Mouse (Mus musculus): ENCODE measurements around the gene Prpf8. TPM values are rescaled to one million over a fixed set of nuclear protein-coding genes. Genes with fewer than 3 reads are reported as not detected.
A peak's percentile ranks its signal among the peaks of the same experiment; 100 is the strongest.

The Prpf8 gene
- polyA plus RNA-seq (2015; fragmentation: Nextera tagmentation; extraction: Ambion mirVana): 46.0 and 47.6 TPM in 2 replicates

- Histone ChIP-seq H3K27me3 (ENCODE audit: control insufficient read depth, insufficient read depth, low read depth, low read length) (no peaks in the 10 kb centered on the region), H3K4me1 (replicated peaks; ENCODE audit: control insufficient read depth, insufficient read depth, low read length) (peaks cover 8% of the 10 kb centered on the region), H3K27ac (ENCODE audit: low read length) (peak within 1 kb of the TSS; percentile 66), H3K36me3 (ENCODE audit: control insufficient read depth, insufficient read depth, low read length) (peaks cover 20% of the 10 kb centered on the region), H3K9ac (ENCODE audit: low read length) (peak within 1 kb of the TSS; percentile 98), H3K9me3 (ENCODE audit: control insufficient read depth, low read length) (no peaks in the 10 kb centered on the region), H3K4me3 (ENCODE audit: low read length) (peak within 1 kb of the TSS; percentile 97), H3K4me2 (ENCODE audit: low read depth, low read length) (peak within 1 kb of the TSS; percentile 96)
- WGBS: under 1% methylated on average over 52 of the region's 52 CpGs
- peak; percentile 100 for ATAC-seq (ENCODE audit: low read depth)
These were observed at the start of gene Prpf8 for GRCm38 (mm10) chr11:75486601-75487285. TSS of gene Prpf8 (plus strand) at chr11:75486816.

DNA sequence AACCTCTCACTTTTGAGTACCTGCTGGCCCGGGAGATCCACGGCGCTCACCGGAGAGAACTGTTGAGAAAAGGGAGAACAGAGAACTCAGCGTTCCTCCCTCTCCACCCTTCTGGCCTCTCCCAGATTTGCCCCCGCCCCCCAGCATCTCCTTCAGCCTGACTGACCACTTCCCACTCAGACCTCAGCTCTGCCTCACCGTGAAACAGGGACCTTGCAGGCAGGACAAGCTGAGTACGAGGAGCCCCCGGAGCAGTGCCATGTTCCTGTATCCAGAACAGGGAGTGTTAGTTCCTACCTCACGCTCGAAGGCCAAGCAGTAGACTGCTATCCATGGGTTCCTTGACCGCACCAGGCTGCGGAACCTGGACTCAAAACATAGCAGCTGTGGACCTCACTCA is 48.4 kb upstream of the Prpf8 start:
- Histone ChIP-seq H3K9ac (ENCODE audit: low read length) (no peak overlapping the region), H3K4me2 (ENCODE audit: low read depth, low read length) (no peak overlapping the region), H3K36me3 (ENCODE audit: control insufficient read depth, insufficient read depth, low read length) (no peaks in the 10 kb centered on the region), H3K27me3 (ENCODE audit: control insufficient read depth, insufficient read depth, low read depth, low read length) (no peaks in the 10 kb centered on the region), H3K9me3 (ENCODE audit: control insufficient read depth, low read length) (no peaks in the 10 kb centered on the region), H3K4me3 (ENCODE audit: low read length) (no peak overlapping the region), H3K4me1 (replicated peaks; ENCODE audit: control insufficient read depth, insufficient read depth, low read length) (no peaks in the 10 kb centered on the region), H3K27ac (ENCODE audit: low read length) (no peak overlapping the region)
- ATAC-seq (ENCODE audit: low read depth): no peak
- WGBS: 76% methylated on average over 13 of the region's 13 CpGs

DNA sequence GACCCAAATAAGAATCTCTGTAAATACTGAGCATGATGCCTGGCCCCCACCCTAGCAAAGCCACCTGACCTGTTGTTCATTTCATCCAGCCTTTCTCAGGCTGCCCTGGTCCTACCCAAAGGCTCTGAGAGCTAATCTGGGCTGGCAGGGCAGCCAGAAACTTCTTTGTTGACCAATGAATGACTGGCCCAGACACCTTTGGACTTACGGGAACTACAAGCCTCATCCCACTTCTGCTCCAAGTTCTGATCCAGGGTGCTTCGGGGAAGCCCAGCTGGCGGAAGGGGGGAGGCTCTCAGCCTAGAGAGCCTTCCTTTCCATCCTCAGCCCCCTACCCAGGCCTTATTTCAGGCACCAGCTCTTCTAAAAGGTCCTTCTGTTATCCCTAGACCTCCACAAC is 47.8 kb upstream of the Prpf8 start:
- H3K9me3 ChIP-seq (ENCODE audit: control insufficient read depth, low read length): no peaks in the 10 kb centered on the region
- H3K36me3 ChIP-seq (ENCODE audit: control insufficient read depth, insufficient read depth, low read length): no peaks in the 10 kb centered on the region
- no peak overlapping the region for H3K9ac ChIP-seq (ENCODE audit: low read length)
- ATAC-seq (ENCODE audit: low read depth): no peak
- H3K27me3 ChIP-seq (ENCODE audit: control insufficient read depth, insufficient read depth, low read depth, low read length): no peaks in the 10 kb centered on the region
- H3K4me1 ChIP-seq (replicated peaks; ENCODE audit: control insufficient read depth, insufficient read depth, low read length): no peaks in the 10 kb centered on the region
- no peak overlapping the region for H3K4me2 ChIP-seq (ENCODE audit: low read depth, low read length)
- no peak overlapping the region for H3K4me3 ChIP-seq (ENCODE audit: low read length)
- no peak overlapping the region for H3K27ac ChIP-seq (ENCODE audit: low read length)
- WGBS: 90% methylated on average over 3 of the region's 3 CpGs

- Histone ChIP-seq H3K36me3 (ENCODE audit: control insufficient read depth, insufficient read depth, low read length) (no peaks in the 10 kb centered on the region), H3K9ac (ENCODE audit: low read length) (no peak within 1 kb of the TSS), H3K4me3 (ENCODE audit: low read length) (no peak within 1 kb of the TSS), H3K27ac (ENCODE audit: low read length) (no peak within 1 kb of the TSS), H3K9me3 (ENCODE audit: control insufficient read depth, low read length) (no peaks in the 10 kb centered on the region), H3K27me3 (ENCODE audit: control insufficient read depth, insufficient read depth, low read depth, low read length) (no peaks in the 10 kb centered on the region), H3K4me2 (ENCODE audit: low read depth, low read length) (no peak within 1 kb of the TSS), H3K4me1 (replicated peaks; ENCODE audit: control insufficient read depth, insufficient read depth, low read length) (no peaks in the 10 kb centered on the region)
- WGBS: 61% methylated on average over 6 of the region's 6 CpGs
- no peak for ATAC-seq (ENCODE audit: low read depth)
These were observed 47.3 kb upstream of the Prpf8 start, which contains the start of gene Serpinf2 for GRCm38 (mm10) chr11:75439363-75439762. TSS of gene Serpinf2 (minus strand) at chr11:75439591.

- H3K36me3 ChIP-seq (ENCODE audit: control insufficient read depth, insufficient read depth, low read length): no peaks in the 10 kb centered on the region
- ATAC-seq (ENCODE audit: low read depth): no peak
- H3K4me2 ChIP-seq (ENCODE audit: low read depth, low read length): no peak overlapping the region
- no peaks in the 10 kb centered on the region for H3K27me3 ChIP-seq (ENCODE audit: control insufficient read depth, insufficient read depth, low read depth, low read length)
- no peak overlapping the region for H3K9ac ChIP-seq (ENCODE audit: low read length)
- no peaks in the 10 kb centered on the region for H3K9me3 ChIP-seq (ENCODE audit: control insufficient read depth, low read length)
- H3K4me1 ChIP-seq (replicated peaks; ENCODE audit: control insufficient read depth, insufficient read depth, low read length): no peaks in the 10 kb centered on the region
- no peak overlapping the region for H3K4me3 ChIP-seq (ENCODE audit: low read length)
- H3K27ac ChIP-seq (ENCODE audit: low read length): no peak overlapping the region
- WGBS: 85% methylated on average over 3 of the region's 3 CpGs
These were observed 46.7 kb upstream of the Prpf8 start for GRCm38 (mm10) chr11:75439951-75440350.

- Histone ChIP-seq H3K9ac (ENCODE audit: low read length) (no peak overlapping the region), H3K4me2 (ENCODE audit: low read depth, low read length) (no peak overlapping the region), H3K36me3 (ENCODE audit: control insufficient read depth, insufficient read depth, low read length) (no peaks in the 10 kb centered on the region), H3K9me3 (ENCODE audit: control insufficient read depth, low read length) (no peaks in the 10 kb centered on the region), H3K27ac (ENCODE audit: low read length) (no peak overlapping the region), H3K4me1 (replicated peaks; ENCODE audit: control insufficient read depth, insufficient read depth, low read length) (no peaks in the 10 kb centered on the region), H3K4me3 (ENCODE audit: low read length) (no peak overlapping the region), H3K27me3 (ENCODE audit: control insufficient read depth, insufficient read depth, low read depth, low read length) (no peaks in the 10 kb centered on the region)
- WGBS: 79% methylated on average over 7 of the region's 7 CpGs
- ATAC-seq (ENCODE audit: low read depth): no peak
These were observed 45.6 kb upstream of the Prpf8 start for GRCm38 (mm10) chr11:75441034-75441433.

GRCm38 (mm10) chr11:75441601-75442000 is 45.0 kb upstream of the Prpf8 start:
- Histone ChIP-seq H3K27ac (ENCODE audit: low read length) (no peak overlapping the region), H3K36me3 (ENCODE audit: control insufficient read depth, insufficient read depth, low read length) (no peaks in the 10 kb centered on the region), H3K9ac (ENCODE audit: low read length) (no peak overlapping the region), H3K4me3 (ENCODE audit: low read length) (no peak overlapping the region), H3K4me2 (ENCODE audit: low read depth, low read length) (no peak overlapping the region), H3K27me3 (ENCODE audit: control insufficient read depth, insufficient read depth, low read depth, low read length) (no peaks in the 10 kb centered on the region), H3K4me1 (replicated peaks; ENCODE audit: control insufficient read depth, insufficient read depth, low read length) (no peaks in the 10 kb centered on the region), H3K9me3 (ENCODE audit: control insufficient read depth, low read length) (no peaks in the 10 kb centered on the region)
- ATAC-seq (ENCODE audit: low read depth): no peak
- 85% methylated on average over 16 of the region's 16 CpGs for WGBS

DNA sequence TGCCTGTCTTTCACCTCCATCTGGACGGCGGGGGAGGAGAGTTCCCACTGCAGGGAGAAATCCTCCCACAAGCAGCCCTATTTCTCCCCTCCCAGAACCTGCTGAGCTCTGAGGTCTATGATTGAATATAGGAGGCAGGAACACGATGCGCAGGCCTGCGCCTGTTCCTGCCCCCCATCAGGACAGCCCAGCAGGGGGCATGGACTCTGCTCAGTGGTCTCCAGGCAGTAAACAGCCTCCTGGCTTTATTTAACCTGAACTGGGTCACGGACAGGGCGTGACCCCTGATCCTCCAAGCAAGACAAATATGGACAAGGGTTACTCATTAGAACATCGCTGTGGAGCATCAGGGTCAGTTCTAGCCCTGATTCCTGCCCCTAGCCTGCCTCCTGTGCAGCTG is 42.9 kb upstream of the Prpf8 start:
- Histone ChIP-seq H3K4me3 (ENCODE audit: low read length) (no peak overlapping the region), H3K9ac (ENCODE audit: low read length) (no peak overlapping the region), H3K4me1 (replicated peaks; ENCODE audit: control insufficient read depth, insufficient read depth, low read length) (no peaks in the 10 kb centered on the region), H3K36me3 (ENCODE audit: control insufficient read depth, insufficient read depth, low read length) (peaks cover 3% of the 10 kb centered on the region; the same call in 1 of the 2 replicates), H3K4me2 (ENCODE audit: low read depth, low read length) (no peak overlapping the region), H3K9me3 (ENCODE audit: control insufficient read depth, low read length) (no peaks in the 10 kb centered on the region), H3K27ac (ENCODE audit: low read length) (no peak overlapping the region), H3K27me3 (ENCODE audit: control insufficient read depth, insufficient read depth, low read depth, low read length) (no peaks in the 10 kb centered on the region)
- no peak for ATAC-seq (ENCODE audit: low read depth)
- WGBS: 59% methylated on average over 8 of the region's 8 CpGs

- 62% methylated on average over 3 of the region's 3 CpGs for WGBS
These were observed 38.0 kb upstream of the Prpf8 start for GRCm38 (mm10) chr11:75448575-75448974.

More at GRCm38 (mm10) chr11:75448575-75448974, 38.0 kb upstream of the Prpf8 start:
- H3K4me2 ChIP-seq (ENCODE audit: low read depth, low read length): no peak overlapping the region
- H3K36me3 ChIP-seq (ENCODE audit: control insufficient read depth, insufficient read depth, low read length): peaks cover 5% of the 10 kb centered on the region; the same call in 1 of the 2 replicates
- H3K4me3 ChIP-seq (ENCODE audit: low read length): no peak overlapping the region
- no peaks in the 10 kb centered on the region for H3K9me3 ChIP-seq (ENCODE audit: control insufficient read depth, low read length)
- H3K27ac ChIP-seq (ENCODE audit: low read length): no peak overlapping the region
- no peaks in the 10 kb centered on the region for H3K27me3 ChIP-seq (ENCODE audit: control insufficient read depth, insufficient read depth, low read depth, low read length)
- no peak overlapping the region for H3K9ac ChIP-seq (ENCODE audit: low read length)
- no peak for ATAC-seq (ENCODE audit: low read depth)
- peaks cover 5% of the 10 kb centered on the region for H3K4me1 ChIP-seq (replicated peaks; ENCODE audit: control insufficient read depth, insufficient read depth, low read length)

Measured in lung, embryonic 16.5 days (tissue).